Mouse (Mus musculus) urinary bladder, postnatal 4 days (tissue): ENCODE results near the gene Shroom1.

Experiments
- DNase-seq, 2 experiments: peaks; one replicate each; pipeline ENCODE4 v3.0.0; 2021 to 2022; ENCODE audit warnings: low spot score in 2 of 2

Shroom1 gene

GRCm38 (mm10) chr11:53508152-53508551, 51.1 kb downstream of the Shroom1 start:
- DNase-seq: no peak

- no peak for DNase-seq
Measured at GRCm38 (mm10) chr11:53508591-53508990, 51.6 kb downstream of the Shroom1 start.

GRCm38 (mm10) chr11:53510351-53510750, 53.3 kb downstream of the Shroom1 start:
- no peak for DNase-seq

GRCm38 (mm10) chr11:53516775-53517627, 60.0 kb downstream of the Shroom1 start:
- no peak for DNase-seq
